Mouse (Mus musculus) granulocyte monocyte progenitor cell, adult 5-6 weeks (primary cell): ENCODE results near the gene H2-T23. TPM values are rescaled to one million over a fixed set of nuclear protein-coding genes. Genes with fewer than 3 reads are reported as not detected.

ENCODE experiments used
- ATAC-seq: replicated peaks from 2 replicates; pipeline ENCODE4 v1.8.0; 2016; ENCODE audit warnings: mild to moderate bottlenecking, moderate TSS enrichment, inconsistent platforms; ENCODE audit not compliant: poor library complexity, severe bottlenecking
- total RNA-seq, 2 experiments: library from RNA; stranded (forward) in 1 of 2; stranded (reverse) in 1 of 2; fragments of 200-712, 200-1000 nt in 1 of 2; fragments of >200 nt in 1 of 2; fragmentation: Nextera tagmentation in 1 of 2; gene quantifications; 2 replicates each; pipeline ENCODE4 v1.2.3; 2014 to 2017

H2-T23 gene
- total RNA-seq, 2 experiments from 2014 or later = 49.1 to 62.5 TPM

DNA sequence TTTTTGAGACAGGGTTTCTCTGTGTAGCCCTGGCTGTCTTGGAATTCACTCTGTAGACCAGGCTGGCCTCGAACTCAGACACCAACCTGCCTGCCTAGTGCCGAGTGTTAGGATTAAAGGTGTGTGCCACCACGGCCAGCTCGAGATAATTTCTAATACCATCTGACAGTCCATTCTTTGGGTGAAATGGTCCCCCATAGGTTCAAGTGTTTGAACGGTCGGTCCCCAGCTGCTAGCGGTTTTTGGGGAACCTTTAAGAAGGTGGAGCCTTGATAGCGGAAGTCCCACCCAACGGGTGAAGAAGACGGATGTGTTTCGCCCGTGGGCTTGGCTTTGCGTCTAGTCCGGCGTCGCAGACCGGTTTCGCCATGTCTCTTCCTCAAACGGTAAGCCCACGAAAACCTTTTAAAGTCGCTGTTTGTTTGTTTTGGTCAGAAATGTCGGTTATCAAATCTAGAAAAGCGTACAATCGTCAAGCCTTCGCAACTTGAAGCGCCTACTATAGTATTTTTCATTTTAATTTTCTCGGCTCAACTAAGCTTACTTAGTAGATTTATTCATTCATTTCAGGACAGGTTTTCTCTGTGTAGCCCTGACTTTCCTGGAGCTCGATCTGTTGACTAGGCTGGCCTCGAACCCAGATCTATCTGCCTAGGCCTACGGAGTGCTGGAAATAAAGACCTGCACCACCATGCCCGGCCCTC is 38.3 kb downstream of the H2-T23 start:
- ATAC-seq = peak; percentile 56

DNA sequence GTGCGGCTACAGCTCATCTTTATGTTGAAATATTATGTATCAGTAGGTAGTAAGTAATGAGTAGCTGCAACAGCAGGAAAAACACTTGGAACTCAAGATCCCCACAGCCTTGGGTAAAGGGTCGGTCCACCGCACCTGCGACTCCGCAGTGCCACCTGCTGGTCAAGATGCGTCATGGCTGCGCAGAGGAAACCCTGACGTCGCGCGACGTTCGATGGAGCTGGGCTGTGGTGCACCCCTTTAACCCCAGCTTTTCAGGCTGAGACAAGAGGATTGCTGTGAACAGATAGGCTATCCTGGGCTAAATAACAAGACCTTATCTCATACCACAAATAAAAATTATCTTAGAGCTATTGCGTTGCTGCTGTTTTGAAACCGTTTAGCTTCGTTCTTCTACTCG is 39.0 kb downstream of the H2-T23 start:
- peak; percentile 58 for ATAC-seq

DNA sequence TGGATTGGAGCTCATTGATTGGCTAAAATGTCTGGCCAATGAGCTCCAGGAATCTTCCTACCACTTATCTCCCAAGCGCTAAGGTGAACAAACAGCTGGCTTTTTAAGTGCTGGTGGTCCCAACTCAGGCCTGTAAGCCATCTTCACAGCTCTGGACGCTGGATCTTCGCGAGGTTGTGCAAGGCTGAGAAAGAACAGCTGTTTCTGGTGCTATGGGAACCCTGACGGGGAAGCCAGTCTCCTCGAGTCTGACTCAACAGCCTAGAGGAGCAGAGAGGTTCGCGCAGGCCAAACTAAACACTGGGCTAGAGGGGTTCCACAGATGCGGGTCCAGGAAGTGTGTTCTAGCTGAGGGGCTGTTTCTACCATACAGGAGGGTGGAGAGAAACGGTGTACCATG is 40.9 kb downstream of the H2-T23 start:
- peak; percentile 18 for ATAC-seq

DNA sequence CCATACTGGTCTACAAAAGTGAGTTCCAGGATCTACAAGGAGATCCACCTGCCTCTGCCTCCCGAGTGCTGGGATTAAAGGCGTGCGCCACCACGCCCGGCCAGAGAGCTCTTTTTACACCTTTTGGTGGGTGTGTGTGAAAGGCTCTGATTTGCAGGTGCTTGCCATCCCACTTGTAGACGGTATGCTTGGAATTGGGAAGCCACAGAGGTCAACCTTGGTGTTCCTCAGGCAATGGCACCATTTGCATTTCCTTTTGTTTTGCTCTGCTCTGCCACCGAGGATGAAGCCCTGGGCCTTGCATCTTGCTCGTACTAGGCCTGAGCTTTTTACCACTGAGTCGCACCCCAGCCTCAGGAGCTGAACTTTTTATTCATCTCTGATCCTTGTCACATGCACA is 50.9 kb downstream of the H2-T23 start:
- ATAC-seq = no peak

DNA sequence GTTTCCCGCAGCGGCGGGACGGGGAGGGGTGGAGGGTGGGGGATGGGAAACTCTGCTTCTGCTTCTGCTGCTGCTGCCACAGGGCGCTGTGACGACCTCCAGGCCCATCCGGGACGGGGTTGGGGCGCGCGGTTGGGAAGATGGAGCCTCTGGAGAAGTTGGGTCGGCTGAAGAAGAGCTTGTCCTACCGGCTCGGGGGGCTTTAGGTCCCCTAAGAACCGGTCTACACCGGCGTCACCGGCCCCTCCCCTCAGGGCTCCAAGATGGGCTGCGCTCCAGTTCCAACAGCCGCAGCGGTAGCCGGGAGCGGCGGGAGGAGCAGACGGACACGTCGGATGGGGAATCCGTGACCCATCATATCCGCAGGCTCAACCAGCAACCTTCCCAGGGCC is 52.3 kb downstream of the H2-T23 start:
- ATAC-seq = no peak

Other genes starting within 250 kb of the H2-T23 start
- gene Ier3, start 211.2 kb downstream of the H2-T23 start, total RNA-seq (2014; fragmentation: Nextera tagmentation) = 4.6 and 18.1 TPM in 2 replicates
- gene Ier3, start 211.2 kb downstream of the H2-T23 start, total RNA-seq (2017) = 44.3 and 53.7 TPM in 2 replicates
- gene Flot1, start 209.6 kb downstream of the H2-T23 start, total RNA-seq (2014; fragmentation: Nextera tagmentation) = 66.8 and 109 TPM in 2 replicates
- gene Flot1, start 209.6 kb downstream of the H2-T23 start, total RNA-seq (2017) = 58.3 and 63.6 TPM in 2 replicates
- gene Tubb5, start 194.5 kb downstream of the H2-T23 start, total RNA-seq (2014; fragmentation: Nextera tagmentation) = 640 and 699 TPM in 2 replicates
- 874 and 1,022 TPM in 2 replicates for gene Tubb5, start 194.5 kb downstream of the H2-T23 start, total RNA-seq (2017)
- gene Mdc1, start 191.3 kb downstream of the H2-T23 start, total RNA-seq (2014; fragmentation: Nextera tagmentation) = 103 and 159 TPM in 2 replicates
- gene Mdc1, start 191.3 kb downstream of the H2-T23 start, total RNA-seq (2017) = 23.7 and 28.6 TPM in 2 replicates
- 66.8 and 88.9 TPM in 2 replicates for gene Nrm, start 171.5 kb downstream of the H2-T23 start, total RNA-seq (2014; fragmentation: Nextera tagmentation)
- 41.5 and 46.0 TPM in 2 replicates for gene Nrm, start 171.5 kb downstream of the H2-T23 start, total RNA-seq (2017)
- 56.9 and 60.9 TPM in 2 replicates for gene Ppp1r18, start 167.3 kb downstream of the H2-T23 start, total RNA-seq (2014; fragmentation: Nextera tagmentation)
- gene Ppp1r18, start 167.3 kb downstream of the H2-T23 start, total RNA-seq (2017) = 15.0 and 17.4 TPM in 2 replicates
- gene Dhx16, start 153.0 kb downstream of the H2-T23 start, total RNA-seq (2014; fragmentation: Nextera tagmentation) = 79.2 and 111 TPM in 2 replicates
- 44.3 and 57.8 TPM in 2 replicates for gene Dhx16, start 153.0 kb downstream of the H2-T23 start, total RNA-seq (2017)
- 97.8 and 112 TPM in 2 replicates for gene 2310061I04Rik, start 135.4 kb downstream of the H2-T23 start, total RNA-seq (2014; fragmentation: Nextera tagmentation)
- gene 2310061I04Rik, start 135.4 kb downstream of the H2-T23 start, total RNA-seq (2017) = 6.2 and 8.4 TPM in 2 replicates
- gene Atat1, start 122.8 kb downstream of the H2-T23 start, total RNA-seq (2014; fragmentation: Nextera tagmentation) = 17.8 and 25.6 TPM in 2 replicates
- 5.4 and 8.0 TPM in 2 replicates for gene Atat1, start 122.8 kb downstream of the H2-T23 start, total RNA-seq (2017)
- gene Mrps18b, start 116.5 kb downstream of the H2-T23 start, total RNA-seq (2014; fragmentation: Nextera tagmentation) = 100 and 151 TPM in 2 replicates
- gene Mrps18b, start 116.5 kb downstream of the H2-T23 start, total RNA-seq (2017) = 62.6 and 72.8 TPM in 2 replicates
- gene Ppp1r10, start 116.4 kb downstream of the H2-T23 start, total RNA-seq (2014; fragmentation: Nextera tagmentation) = 78.2 and 83.9 TPM in 2 replicates
- gene Ppp1r10, start 116.4 kb downstream of the H2-T23 start, total RNA-seq (2017) = 79.2 and 87.5 TPM in 2 replicates
- 74.4 and 92.3 TPM in 2 replicates for gene Abcf1, start 63.1 kb downstream of the H2-T23 start, total RNA-seq (2014; fragmentation: Nextera tagmentation)
- gene Abcf1, start 63.1 kb downstream of the H2-T23 start, total RNA-seq (2017) = 165 and 231 TPM in 2 replicates
- 21.5 and 21.7 TPM in 2 replicates for gene Gnl1, start 53.0 kb downstream of the H2-T23 start, total RNA-seq (2014; fragmentation: Nextera tagmentation)
- 18.3 and 20.9 TPM in 2 replicates for gene Gnl1, start 53.0 kb downstream of the H2-T23 start, total RNA-seq (2017)
- 38.2 and 59.1 TPM in 2 replicates for gene Prr3, start 52.6 kb downstream of the H2-T23 start, total RNA-seq (2014; fragmentation: Nextera tagmentation)
- 15.0 and 16.4 TPM in 2 replicates for gene Prr3, start 52.6 kb downstream of the H2-T23 start, total RNA-seq (2017)
- 2.1 and 4.6 TPM in 2 replicates for gene H2-T24, start 12.3 kb downstream of the H2-T23 start, total RNA-seq (2014; fragmentation: Nextera tagmentation)
- 7.8 and 8.8 TPM in 2 replicates for gene H2-T24, start 12.3 kb downstream of the H2-T23 start, total RNA-seq (2017)
- gene H2-T22, start 9.9 kb upstream of the H2-T23 start, total RNA-seq (2014; fragmentation: Nextera tagmentation) = 34.5 and 35.7 TPM in 2 replicates
- gene H2-T22, start 9.9 kb upstream of the H2-T23 start, total RNA-seq (2017) = 39.2 and 39.4 TPM in 2 replicates
- gene Gm6034, start 10.1 kb upstream of the H2-T23 start, total RNA-seq (2014; fragmentation: Nextera tagmentation) = not detected in 2 replicates
- gene Gm6034, start 10.1 kb upstream of the H2-T23 start, total RNA-seq (2017) = not detected in 2 replicates
- gene Gm11127, start 25.5 kb upstream of the H2-T23 start, total RNA-seq (2014; fragmentation: Nextera tagmentation) = not detected in 2 replicates
- gene Gm11127, start 25.5 kb upstream of the H2-T23 start, total RNA-seq (2017) = not detected in 2 replicates
- 0.58 TPM in 1 of 2 replicates, not detected in the other for gene Gm19684, start 88.8 kb upstream of the H2-T23 start, total RNA-seq (2014; fragmentation: Nextera tagmentation)
- gene Gm19684, start 88.8 kb upstream of the H2-T23 start, total RNA-seq (2017) = not detected in 2 replicates
- gene Gm7030, start 96.6 kb upstream of the H2-T23 start, total RNA-seq (2014; fragmentation: Nextera tagmentation) = not detected in 2 replicates
- gene Gm7030, start 96.6 kb upstream of the H2-T23 start, total RNA-seq (2017) = not detected in 2 replicates
- not detected in 2 replicates for gene Gm8909, start 135.7 kb upstream of the H2-T23 start, total RNA-seq (2014; fragmentation: Nextera tagmentation)
- gene Gm8909, start 135.7 kb upstream of the H2-T23 start, total RNA-seq (2017) = not detected in 2 replicates
- gene H2-T3, start 157.4 kb upstream of the H2-T23 start, total RNA-seq (2014; fragmentation: Nextera tagmentation) = not detected in 2 replicates
- not detected in 2 replicates for gene H2-T3, start 157.4 kb upstream of the H2-T23 start, total RNA-seq (2017)
- 54.4 and 61.3 TPM in 2 replicates for gene Rpp21, start 225.2 kb upstream of the H2-T23 start, total RNA-seq (2014; fragmentation: Nextera tagmentation)
- gene Rpp21, start 225.2 kb upstream of the H2-T23 start, total RNA-seq (2017) = 25.9 and 30.1 TPM in 2 replicates
- 18.4 and 23.3 TPM in 2 replicates for gene Trim39, start 239.4 kb upstream of the H2-T23 start, total RNA-seq (2014; fragmentation: Nextera tagmentation)
- gene Trim39, start 239.4 kb upstream of the H2-T23 start, total RNA-seq (2017) = 14.0 and 16.2 TPM in 2 replicates